Mouse (Mus musculus) midbrain, embryonic 13.5 days (tissue): Measurements from ENCODE around the gene Wdr83os. TPM values are rescaled to one million over a fixed set of nuclear protein-coding genes. Genes with fewer than 3 reads are reported as not detected.
"Not testable (repeated sequence)": the region's sequence is repeated elsewhere in the genome, so short reads cannot be mapped to it uniquely, and the experiment has no call there.

ENCODE experiments used
- ATAC-seq: fragments of 200-750 bp; cut with Nextera tagmentation; 2 replicates; pipeline ENCODE4 v1.8.0; 2017; ENCODE audit warnings: mild to moderate bottlenecking, moderate TSS enrichment, moderate library complexity
- H3K27ac ChIP-seq: fragments of 300-500 bp; sonication (generic); 2 replicates; pipeline ENCODE4 v1.5.1; 2015; ENCODE audit warnings: inconsistent platforms, mild to moderate bottlenecking, moderate library complexity
- H3K27me3 ChIP-seq: fragments of 300-500 bp; sonication (generic); 2 replicates; pipeline ENCODE4 v1.6.1; 2015; ENCODE audit warnings: mild to moderate bottlenecking, inconsistent platforms
- H3K36me3 ChIP-seq: fragments of 300-500 bp; sonication (generic); 2 replicates; pipeline ENCODE4 v1.6.1; 2015; ENCODE audit warnings: mild to moderate bottlenecking, inconsistent platforms
- H3K4me1 ChIP-seq: fragments of 300-500 bp; sonication (generic); replicated peaks from 2 replicates; pipeline ENCODE4 v1.6.1; 2015; ENCODE audit warnings: inconsistent platforms
- H3K4me2 ChIP-seq: fragments of 300-500 bp; sonication (generic); replicated peaks from 2 replicates; pipeline ENCODE4 v1.6.1; 2015; ENCODE audit warnings: moderate library complexity, mild to moderate bottlenecking, inconsistent platforms
- H3K4me3 ChIP-seq: fragments of 300-500 bp; sonication (generic); replicated peaks from 2 replicates; pipeline ENCODE4 v1.5.1; 2015; ENCODE audit warnings: mild to moderate bottlenecking, inconsistent platforms
- H3K9ac ChIP-seq: fragments of 300-500 bp; sonication (generic); replicated peaks from 2 replicates; pipeline ENCODE4 v1.6.1; 2015; ENCODE audit warnings: mild to moderate bottlenecking, inconsistent platforms
- H3K9me3 ChIP-seq: fragments of 300-500 bp; sonication (generic); 2 replicates; pipeline ENCODE4 v1.6.1; 2016; ENCODE audit warnings: mild to moderate bottlenecking, inconsistent platforms
- WGBS: fragments of 180-500 bp; shearing (Covaris S2); methylation state at CpG from one replicate; pipeline ENCODE4 v1.1.7; 2015; 5-methylcytosine and 5-hydroxymethylcytosine counted together
- polyA plus RNA-seq: library from polyadenylated mRNA; unstranded; fragments of >200 nt; fragmentation: Nextera tagmentation; extraction: Ambion mirVana; gene quantifications from 2 replicates; pipeline ENCODE4 v1.2.1, GENCODE M21; 2015

Gene Wdr83os
- polyA plus RNA-seq, 1 experiment from 2014 or later = 134 TPM

GRCm38 (mm10) chr8:85074617-85075016 is 5.9 kb upstream of the Wdr83os start:
- Histone ChIP-seq H3K27me3 (no peaks in the 10 kb centered on the region), H3K9me3 (no peaks in the 10 kb centered on the region), H3K36me3 (peaks cover 52% of the 10 kb centered on the region), H3K27ac (no peak overlapping the region), H3K4me3 (no peak overlapping the region), H3K4me2 (no peak overlapping the region), H3K9ac (no peak overlapping the region), H3K4me1 (peaks cover 22% of the 10 kb centered on the region)
- no peak for ATAC-seq
- WGBS = 94% methylated on average over 10 of the region's 10 CpGs

- H3K4me3 ChIP-seq = no peak overlapping the region
- H3K9ac ChIP-seq = no peak overlapping the region
- H3K4me2 ChIP-seq = no peak overlapping the region
- no peak for ATAC-seq
- H3K4me1 ChIP-seq = peaks cover 25% of the 10 kb centered on the region
- H3K36me3 ChIP-seq = peaks cover 52% of the 10 kb centered on the region
- no peaks in the 10 kb centered on the region for H3K27me3 ChIP-seq
- 80% methylated on average over 9 of the region's 9 CpGs for WGBS
- H3K27ac ChIP-seq = no peak overlapping the region
- no peaks in the 10 kb centered on the region for H3K9me3 ChIP-seq
Measured at GRCm38 (mm10) chr8:85076001-85076400, 4.5 kb upstream of the Wdr83os start.

- no peaks in the 10 kb centered on the region for H3K9me3 ChIP-seq
- no peaks in the 10 kb centered on the region for H3K27me3 ChIP-seq
- H3K4me2 ChIP-seq = no peak overlapping the region
- H3K4me1 ChIP-seq = peaks cover 32% of the 10 kb centered on the region
- H3K4me3 ChIP-seq = no peak overlapping the region
- H3K9ac ChIP-seq = 0 out of 2 replicates have a peak overlapping the region, but pooled peaks have one; percentile 2
- no peak overlapping the region for H3K27ac ChIP-seq
- peaks cover 52% of the 10 kb centered on the region for H3K36me3 ChIP-seq
- 4% methylated on average over 2 of the region's 2 CpGs for WGBS
- peak; percentile 53; the same call in 1 of the 2 replicates for ATAC-seq
Measured at GRCm38 (mm10) chr8:85076993-85077392, 3.5 kb upstream of the Wdr83os start.

- H3K4me2 ChIP-seq = peak overlapping the region; percentile 96
- H3K27ac ChIP-seq = peak overlapping the region; percentile 40; the same call in 1 of the 2 replicates
- H3K9me3 ChIP-seq = no peaks in the 10 kb centered on the region
- WGBS = under 1% methylated on average over 25 of the region's 25 CpGs
- peaks cover 36% of the 10 kb centered on the region for H3K4me1 ChIP-seq
- peaks cover 30% of the 10 kb centered on the region for H3K36me3 ChIP-seq
- H3K4me3 ChIP-seq = peak overlapping the region; percentile 82
- no peak for ATAC-seq
- no peaks in the 10 kb centered on the region for H3K27me3 ChIP-seq
- H3K9ac ChIP-seq = peak overlapping the region; percentile 88
Measured at GRCm38 (mm10) chr8:85080214-85080531, 367 bp upstream of the Wdr83os start.

GRCm38 (mm10) chr8:85081216-85081555 is 646 bp downstream of the Wdr83os start, which contains the start of gene Wdr83:
Gene Wdr83 (minus strand): TSS chr8:85081306.
- Histone ChIP-seq H3K4me2 (peak within 1 kb of the TSS; percentile 96), H3K9me3 (no peaks in the 10 kb centered on the region), H3K4me3 (peak within 1 kb of the TSS; percentile 82), H3K4me1 (peaks cover 36% of the 10 kb centered on the region), H3K9ac (peak within 1 kb of the TSS; percentile 88), H3K27ac (peak within 1 kb of the TSS; percentile 40; the same call in 1 of the 2 replicates), H3K27me3 (no peaks in the 10 kb centered on the region), H3K36me3 (peaks cover 24% of the 10 kb centered on the region)
- peak; percentile 40 for ATAC-seq
- WGBS = 3% methylated on average over 9 of the region's 9 CpGs

GRCm38 (mm10) chr8:85082169-85082568 is 1.6 kb downstream of the Wdr83os start:
- H3K4me1 ChIP-seq = peaks cover 36% of the 10 kb centered on the region
- H3K27ac ChIP-seq, H3K27me3 ChIP-seq, H3K4me3 ChIP-seq, H3K9ac ChIP-seq, H3K9me3 ChIP-seq, ATAC-seq: not testable (repeated sequence)
- H3K4me2 ChIP-seq = peak overlapping the region; percentile 96
- peaks cover 23% of the 10 kb centered on the region for H3K36me3 ChIP-seq
- WGBS = 94% methylated on average over 4 of the region's 4 CpGs

GRCm38 (mm10) chr8:85083108-85083813 is 2.7 kb downstream of the Wdr83os start, which contains the start of gene Man2b1:
Gene Man2b1 (plus strand): TSS chr8:85083270.
- WGBS = 2% methylated on average over 30 of the region's 30 CpGs
- H3K27me3 ChIP-seq = no peaks in the 10 kb centered on the region
- H3K27ac ChIP-seq = no peak within 1 kb of the TSS
- H3K36me3 ChIP-seq = peaks cover 24% of the 10 kb centered on the region
- peak; percentile 88 for ATAC-seq
- peak within 1 kb of the TSS; percentile 87 for H3K4me2 ChIP-seq
- peak within 1 kb of the TSS; percentile 61 for H3K4me3 ChIP-seq
- peak within 1 kb of the TSS; percentile 77 for H3K9ac ChIP-seq
- H3K9me3 ChIP-seq = no peaks in the 10 kb centered on the region
- peaks cover 36% of the 10 kb centered on the region for H3K4me1 ChIP-seq

- H3K9ac ChIP-seq = no peak overlapping the region
- no peak for ATAC-seq
- peaks cover 31% of the 10 kb centered on the region for H3K4me1 ChIP-seq
- no peaks in the 10 kb centered on the region for H3K27me3 ChIP-seq
- H3K4me2 ChIP-seq = no peak overlapping the region
- H3K27ac ChIP-seq = no peak overlapping the region
- no peak overlapping the region for H3K4me3 ChIP-seq
- 90% methylated on average over 8 of the region's 8 CpGs for WGBS
- no peaks in the 10 kb centered on the region for H3K9me3 ChIP-seq
- peaks cover 30% of the 10 kb centered on the region for H3K36me3 ChIP-seq
Measured at GRCm38 (mm10) chr8:85084633-85085032, 4.1 kb downstream of the Wdr83os start.

- no peaks in the 10 kb centered on the region for H3K9me3 ChIP-seq
- no peak overlapping the region for H3K4me3 ChIP-seq
- H3K27ac ChIP-seq = no peak overlapping the region
- 86% methylated on average over 3 of the region's 3 CpGs for WGBS
- H3K4me1 ChIP-seq = peaks cover 26% of the 10 kb centered on the region
- no peak overlapping the region for H3K4me2 ChIP-seq
- ATAC-seq = no peak
- H3K27me3 ChIP-seq = no peaks in the 10 kb centered on the region
- no peak overlapping the region for H3K9ac ChIP-seq
- H3K36me3 ChIP-seq = peaks cover 36% of the 10 kb centered on the region
Measured at GRCm38 (mm10) chr8:85086238-85086637, 5.7 kb downstream of the Wdr83os start.

GRCm38 (mm10) chr8:85088771-85089170 is 8.2 kb downstream of the Wdr83os start:
- Histone ChIP-seq H3K4me1 (peaks cover 5% of the 10 kb centered on the region), H3K27ac (no peak overlapping the region), H3K27me3 (no peaks in the 10 kb centered on the region), H3K36me3 (peaks cover 47% of the 10 kb centered on the region), H3K9ac (no peak overlapping the region), H3K4me2 (no peak overlapping the region), H3K4me3 (no peak overlapping the region), H3K9me3 (no peaks in the 10 kb centered on the region)
- ATAC-seq = no peak
- 87% methylated on average over 2 of the region's 2 CpGs for WGBS

- Histone ChIP-seq H3K27ac (no peak overlapping the region), H3K4me3 (no peak overlapping the region), H3K27me3 (no peaks in the 10 kb centered on the region), H3K4me1 (no peaks in the 10 kb centered on the region), H3K36me3 (peaks cover 59% of the 10 kb centered on the region), H3K9me3 (no peaks in the 10 kb centered on the region), H3K4me2 (no peak overlapping the region), H3K9ac (no peak overlapping the region)
- no peak for ATAC-seq
- 93% methylated on average over 11 of the region's 11 CpGs for WGBS
Measured at GRCm38 (mm10) chr8:85090856-85091255, 10.3 kb downstream of the Wdr83os start.

- Histone ChIP-seq H3K9me3 (no peaks in the 10 kb centered on the region), H3K27ac (no peak overlapping the region), H3K4me1 (no peaks in the 10 kb centered on the region), H3K4me3 (no peak overlapping the region), H3K27me3 (no peaks in the 10 kb centered on the region), H3K36me3 (peaks cover 65% of the 10 kb centered on the region), H3K4me2 (no peak overlapping the region), H3K9ac (no peak overlapping the region)
- ATAC-seq = no peak
- 31% methylated on average over 21 of the region's 21 CpGs for WGBS
Measured at GRCm38 (mm10) chr8:85091526-85092090, 11.1 kb downstream of the Wdr83os start.
